Mouse (Mus musculus): Measurements from ENCODE around the gene Ces1c. TPM values are rescaled to one million over a fixed set of nuclear protein-coding genes. Genes with fewer than 3 reads are reported as not detected.

The Ces1c gene
- polyA plus RNA-seq (2017; shearing (Covaris generic)) = not detected

GRCm38 (mm10) chr8:93131233-93131980 is at the start of gene Ces1c:
Gene Ces1c (minus strand): TSS chr8:93131283.

GRCm38 (mm10) chr8:93079887-93080286 is 51.2 kb downstream of the Ces1c start, which contains the start of gene Ces1b:
Gene Ces1b (minus strand): TSS chr8:93080017.

Other genes starting within 250 kb of the Ces1c start
- gene Capns2, start 229.9 kb downstream of the Ces1c start, polyA plus RNA-seq (2017; shearing (Covaris generic)) = not detected
- under 1 TPM in 1 of 2 experiments, not detected in 1; 0.26 TPM for gene Slc6a2, start 171.2 kb downstream of the Ces1c start, polyA plus RNA-seq (2017; shearing (Covaris generic))
- gene Ces1a, start 83.1 kb downstream of the Ces1c start, polyA plus RNA-seq (2017; shearing (Covaris generic)) = not detected
- not detected for gene Ces1b, start 51.3 kb downstream of the Ces1c start, polyA plus RNA-seq (2017; shearing (Covaris generic))
- gene Ces1d, start 66.6 kb upstream of the Ces1c start, polyA plus RNA-seq (2017; shearing (Covaris generic)) = under 1 TPM in 1 of 2 experiments, not detected in 1; 0.22 TPM
- under 1 TPM in 1 of 2 experiments, not detected in 1; 0.15 TPM for gene Ces1e, start 98.3 kb upstream of the Ces1c start, polyA plus RNA-seq (2017; shearing (Covaris generic))
- gene Ces1f, start 148.5 kb upstream of the Ces1c start, polyA plus RNA-seq (2017; shearing (Covaris generic)) = under 1 TPM in 1 of 2 experiments, not detected in 1; 0.53 TPM
- not detected for gene Ces1g, start 206.0 kb upstream of the Ces1c start, polyA plus RNA-seq (2017; shearing (Covaris generic))
- gene Ces1h, start 248.4 kb upstream of the Ces1c start, polyA plus RNA-seq (2017; shearing (Covaris generic)) = not detected

Measured in activated CD4-positive, CD25-positive, alpha-beta regulatory T cell (primary cell).